20 mouse cellular contexts compared by ENCODE assay signal in genomic region chr10:31827041-31827440, GRCm38 (mm10).
DNase-seq lines count a peak whose midpoint lies in the region; TF ChIP-seq lines count a peak whose summit lies in the region.
"Had no signal": no experiment of that assay in that cellular context is flagged by ENCODE, and none has a peak within 500 bp of the region (broad histone marks: within the 10 kb centered on the region; RNA-seq: fewer than 3 reads in every experiment).

No protein-coding gene starts in this region.

- H3K4me3 ChIP-seq in kidney, adult 2 months (ENCODE audit: insufficient read depth, low read depth, low read length) = no peak overlapping the region
- H3K4me3 ChIP-seq in liver, adult 2 months (ENCODE audit: insufficient read depth, low read depth, low read length) = no peak overlapping the region

- no peak overlapping the region for H3K9ac ChIP-seq in liver, adult 2 months (ENCODE audit: low read depth, low read length)

- H3K27ac ChIP-seq in kidney, adult 2 months (ENCODE audit: insufficient read depth, low read depth, low read length) = no peak overlapping the region
- H3K27ac ChIP-seq in liver, adult 2 months (replicated peaks; ENCODE audit: insufficient read depth, low read depth, low read length) = no peak overlapping the region

- H3K79me2 ChIP-seq in liver, adult 2 months (ENCODE audit: control insufficient read depth, insufficient read depth, low read length) = no peaks in the 10 kb centered on the region

- TF ChIP-seq POLR2A in kidney, adult 2 months (IDR thresholded peaks at IDR 0.05; ENCODE audit: low read depth, low read length) = no peak
- no peak for TF ChIP-seq POLR2A in liver, adult 2 months (IDR thresholded peaks at IDR 0.05; ENCODE audit: extremely low read depth, insufficient read depth, low read length)

- no peaks in the 10 kb centered on the region for H3K4me1 ChIP-seq in kidney, adult 2 months (ENCODE audit: control insufficient read depth, insufficient read depth, low read length)
- peaks cover 2% of the 10 kb centered on the region; the same call in 1 of the 2 replicates for H3K4me1 ChIP-seq in liver, adult 2 months (ENCODE audit: control insufficient read depth, insufficient read depth, low read length)

- H3K36me3 ChIP-seq in kidney, adult 2 months (ENCODE audit: control insufficient read depth, insufficient read depth, low read length) = no peaks in the 10 kb centered on the region
- H3K36me3 ChIP-seq in liver, adult 2 months (ENCODE audit: control insufficient read depth, insufficient read depth, low read length) = no peaks in the 10 kb centered on the region
- H3K36me3 ChIP-seq: G1E had no signal

- TF ChIP-seq CTCF in kidney, adult 2 months (conservative IDR thresholded peaks at IDR 0.05; ENCODE audit: insufficient read depth, insufficient read length, low read depth, low read length) = no peak
- no peak for TF ChIP-seq CTCF in liver, adult 2 months (IDR thresholded peaks at IDR 0.05; ENCODE audit: low read depth, low read length)

- peak; percentile 46 for DNase-seq in kidney, adult 2 months
- no peak for DNase-seq in kidney, adult 11 months
- DNase-seq in kidney, adult 8-10 months = peak; percentile 1 to 3
- DNase-seq in kidney, adult 18-20 months = no peak
- peak; percentile 55 for DNase-seq in kidney, adult 9 months
- DNase-seq in kidney, postnatal 25 days = no peak
- peak; percentile 80 for DNase-seq in liver, adult 2 months (ENCODE audit: extremely low read depth, low read depth, low spot score)
- no peak for DNase-seq in liver
- DNase-seq: adrenal gland, adult 2 months; adrenal gland, adult 8-10 months; adrenal gland, postnatal 10 days; adrenal gland, postnatal 14 days; adrenal gland, postnatal 25 days; adrenal gland, postnatal 36 days; B cell, adult 2 months; cerebellum, adult 11 months; cerebellum, adult 11-12 months had no signal

- WGBS in kidney, adult 2 months = 69% methylated on average over 1 of the region's 1 CpGs
- WGBS in liver, adult 2 months = 73% methylated on average over 1 of the region's 1 CpGs

- no peaks in the 10 kb centered on the region for H3K27me3 ChIP-seq in kidney, adult 2 months (replicated peaks; ENCODE audit: control insufficient read depth, insufficient read depth, low read length)
- no peaks in the 10 kb centered on the region for H3K27me3 ChIP-seq in liver, adult 2 months (ENCODE audit: control insufficient read depth, insufficient read depth, low read length)
- H3K27me3 ChIP-seq: CH12.LX, Patski had no signal

Comparison
In these comparisons a context has a peak if more than half of its experiments do, and no peak if none do; other contexts are left out.
1. DNase-seq: peak in kidney, adult 2 months (single experiment), kidney, adult 8-10 months (2 of 2), kidney, adult 9 months (single experiment) and liver, adult 2 months (single experiment); none in kidney, adult 11 months (single experiment), kidney, adult 18-20 months (single experiment), kidney, postnatal 25 days (0 of 2) and liver (single experiment).